Mouse (Mus musculus): Measurements from ENCODE around the gene Sclt1.

GRCm38 (mm10) chr3:41603470-41604019 is 138.8 kb downstream of the Sclt1 start:
- TF ChIP-seq CTCF (IDR thresholded peaks at IDR 0.05; ENCODE audit: borderline replicate concordance, extremely low read depth, insufficient read depth, insufficient read length) (no peak), POLR2A (IDR thresholded peaks at IDR 0.05; ENCODE audit: borderline replicate concordance, extremely low read depth, insufficient read depth, insufficient read length, poor library complexity, severe bottlenecking) (no peak)

Measured in brain, embryonic 14.5 days (tissue).